Mouse (Mus musculus) neural tube, embryonic 13.5 days (tissue): ENCODE results near the gene Hdhd3. TPM values are rescaled to one million over a fixed set of nuclear protein-coding genes. Genes with fewer than 3 reads are reported as not detected.

Experiments
- ATAC-seq: fragments of 200-750 bp; cut with Nextera tagmentation; 2 replicates; pipeline ENCODE4 v1.8.0; 2017; ENCODE audit warnings: low read depth, mild to moderate bottlenecking, moderate TSS enrichment, moderate library complexity
- H3K27ac ChIP-seq: fragments of 300-500 bp; sonication (generic); replicated peaks from 2 replicates; pipeline ENCODE4 v1.5.1; 2015; ENCODE audit warnings: moderate library complexity, mild to moderate bottlenecking, inconsistent platforms
- H3K27me3 ChIP-seq: fragments of 300-500 bp; sonication (generic); 2 replicates; pipeline ENCODE4 v1.6.1; 2015; ENCODE audit warnings: mild to moderate bottlenecking, inconsistent platforms
- H3K36me3 ChIP-seq: fragments of 300-500 bp; sonication (generic); 2 replicates; pipeline ENCODE4 v1.6.1; 2015; ENCODE audit warnings: mild to moderate bottlenecking, inconsistent platforms
- H3K4me1 ChIP-seq: fragments of 300-500 bp; sonication (generic); replicated peaks from 2 replicates; pipeline ENCODE4 v1.6.1; 2015; ENCODE audit warnings: inconsistent platforms
- H3K4me2 ChIP-seq: fragments of 300-500 bp; sonication (generic); 2 replicates; pipeline ENCODE4 v1.6.1; 2015; ENCODE audit warnings: inconsistent platforms, mild to moderate bottlenecking, moderate library complexity
- H3K4me3 ChIP-seq: fragments of 300-500 bp; sonication (generic); 2 replicates; pipeline ENCODE4 v1.5.1; 2015; ENCODE audit warnings: mild to moderate bottlenecking, inconsistent platforms
- H3K9ac ChIP-seq: fragments of 300-500 bp; sonication (generic); 2 replicates; pipeline ENCODE4 v1.6.1; 2015; ENCODE audit warnings: moderate library complexity, mild to moderate bottlenecking, inconsistent platforms
- H3K9me3 ChIP-seq: fragments of 300-500 bp; sonication (generic); 2 replicates; pipeline ENCODE4 v1.6.1; 2016; ENCODE audit warnings: inconsistent platforms
- WGBS: fragments of 180-500 bp; shearing (Covaris S2); methylation state at CpG from one replicate; pipeline ENCODE4 v1.1.7; 2015; 5-methylcytosine and 5-hydroxymethylcytosine counted together
- polyA plus RNA-seq: library from polyadenylated mRNA; unstranded; fragments of >200 nt; fragmentation: Nextera tagmentation; extraction: Ambion mirVana; gene quantifications from 2 replicates; pipeline ENCODE4 v1.2.1, GENCODE M21; 2015

The Hdhd3 gene
- polyA plus RNA-seq, 1 experiment from 2014 or later: 14.2 TPM

DNA sequence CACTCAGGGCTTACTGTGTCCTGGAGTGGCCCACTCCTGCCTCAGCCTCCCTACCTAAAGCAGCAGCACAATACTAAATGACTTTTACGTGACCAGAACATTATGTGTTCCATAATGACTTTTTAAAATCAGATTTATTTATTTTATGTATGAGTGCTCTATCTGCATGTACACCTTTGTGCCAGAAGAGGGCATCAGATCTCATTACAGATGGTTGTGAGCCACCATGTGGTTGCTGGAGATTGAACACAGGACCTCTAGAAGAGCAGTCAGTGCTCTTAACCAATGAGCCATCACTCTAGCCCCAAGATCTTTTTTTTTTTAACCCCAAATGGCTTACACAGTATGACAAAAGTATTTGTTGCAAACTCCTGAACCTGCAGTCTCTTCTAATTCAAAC, 35.1 kb downstream of the Hdhd3 start:
- Histone ChIP-seq H3K36me3 (no peaks in the 10 kb centered on the region), H3K27ac (no peak overlapping the region), H3K9me3 (no peaks in the 10 kb centered on the region), H3K4me3 (no peak overlapping the region), H3K4me1 (peaks cover 6% of the 10 kb centered on the region), H3K27me3 (no peaks in the 10 kb centered on the region), H3K9ac (no peak overlapping the region), H3K4me2 (no peak overlapping the region)
- WGBS: 94% methylated on average over 1 of the region's 1 CpGs
- ATAC-seq: no peak

DNA sequence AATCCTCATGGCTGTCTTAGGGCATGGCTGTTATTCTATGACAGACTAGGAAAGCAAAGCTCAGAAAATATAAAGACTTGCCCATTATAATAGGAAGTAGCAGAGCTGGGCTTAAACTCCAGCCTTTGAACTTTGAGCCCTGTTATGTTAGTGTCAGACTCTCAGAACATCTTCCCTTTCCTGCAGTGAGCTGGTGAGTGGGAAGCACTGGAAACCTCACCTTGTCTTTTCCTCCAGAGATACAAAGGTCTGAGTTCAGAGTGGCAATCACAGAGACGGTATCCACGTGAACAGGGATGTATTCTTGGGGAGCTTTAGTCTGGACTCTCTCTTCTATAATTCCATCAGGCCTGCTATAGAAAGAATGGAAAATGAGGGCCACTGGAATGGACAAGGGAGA, 40.1 kb downstream of the Hdhd3 start:
- no peak overlapping the region for H3K9ac ChIP-seq
- H3K36me3 ChIP-seq: peaks cover 9% of the 10 kb centered on the region
- 0 out of 2 replicates have a peak, but pooled peaks cover 7% of the 10 kb centered on the region for H3K4me1 ChIP-seq
- WGBS: 85% methylated on average over 2 of the region's 2 CpGs
- no peaks in the 10 kb centered on the region for H3K27me3 ChIP-seq
- H3K27ac ChIP-seq: no peak overlapping the region
- no peak overlapping the region for H3K4me3 ChIP-seq
- no peak for ATAC-seq
- no peaks in the 10 kb centered on the region for H3K9me3 ChIP-seq
- H3K4me2 ChIP-seq: no peak overlapping the region

DNA sequence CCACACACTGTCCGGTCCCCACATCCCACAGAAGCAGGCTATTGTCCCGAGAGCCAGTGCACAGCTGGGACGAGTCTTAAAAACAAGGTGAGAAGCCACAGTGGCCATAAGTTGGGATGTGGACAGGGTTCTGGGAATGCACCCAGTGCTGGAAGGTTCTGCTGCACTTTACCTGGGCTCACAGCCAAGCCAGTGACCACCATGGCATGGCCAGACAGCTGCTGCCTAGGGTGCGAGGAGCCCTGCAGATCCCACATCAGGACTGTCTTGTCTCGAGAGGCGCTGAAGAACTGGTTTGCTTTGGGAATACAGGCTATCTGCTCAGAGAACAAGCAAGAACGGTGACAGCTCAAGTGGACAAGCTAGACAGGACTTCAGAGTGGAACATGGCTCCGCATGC, 42.9 kb downstream of the Hdhd3 start:
- Histone ChIP-seq H3K27me3 (no peaks in the 10 kb centered on the region), H3K9ac (no peak overlapping the region), H3K36me3 (peaks cover 9% of the 10 kb centered on the region), H3K4me1 (0 out of 2 replicates have a peak, but pooled peaks cover 7% of the 10 kb centered on the region), H3K4me2 (no peak overlapping the region), H3K4me3 (no peak overlapping the region), H3K27ac (no peak overlapping the region), H3K9me3 (no peaks in the 10 kb centered on the region)
- no peak for ATAC-seq
- 91% methylated on average over 8 of the region's 8 CpGs for WGBS

DNA sequence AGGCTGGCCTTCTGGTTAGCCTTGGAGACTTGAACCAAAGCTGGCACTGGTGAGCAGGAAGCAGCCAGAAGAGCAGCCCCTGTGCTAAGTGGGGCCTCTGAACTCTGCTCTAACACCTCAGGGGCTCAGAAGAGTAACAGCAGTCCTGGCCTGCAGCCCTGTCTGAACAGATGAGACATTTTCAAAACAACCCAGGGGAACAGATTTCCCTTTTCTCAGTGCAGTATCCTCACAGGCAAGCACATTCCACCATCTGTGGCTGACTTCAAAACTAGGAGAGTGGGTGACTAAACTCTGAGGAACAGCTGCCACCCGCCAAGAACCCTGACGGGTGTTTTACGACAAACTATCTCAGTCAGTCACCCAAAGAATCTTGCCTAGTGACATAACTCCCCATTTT, 44.2 kb downstream of the Hdhd3 start:
- no peak overlapping the region for H3K27ac ChIP-seq
- H3K9ac ChIP-seq: no peak overlapping the region
- no peak overlapping the region for H3K4me3 ChIP-seq
- 0 out of 2 replicates have a peak, but pooled peaks cover 7% of the 10 kb centered on the region for H3K4me1 ChIP-seq
- H3K4me2 ChIP-seq: no peak overlapping the region
- peaks cover 9% of the 10 kb centered on the region for H3K36me3 ChIP-seq
- H3K27me3 ChIP-seq: no peaks in the 10 kb centered on the region
- no peak for ATAC-seq
- H3K9me3 ChIP-seq: no peaks in the 10 kb centered on the region
- 80% methylated on average over 3 of the region's 3 CpGs for WGBS

DNA sequence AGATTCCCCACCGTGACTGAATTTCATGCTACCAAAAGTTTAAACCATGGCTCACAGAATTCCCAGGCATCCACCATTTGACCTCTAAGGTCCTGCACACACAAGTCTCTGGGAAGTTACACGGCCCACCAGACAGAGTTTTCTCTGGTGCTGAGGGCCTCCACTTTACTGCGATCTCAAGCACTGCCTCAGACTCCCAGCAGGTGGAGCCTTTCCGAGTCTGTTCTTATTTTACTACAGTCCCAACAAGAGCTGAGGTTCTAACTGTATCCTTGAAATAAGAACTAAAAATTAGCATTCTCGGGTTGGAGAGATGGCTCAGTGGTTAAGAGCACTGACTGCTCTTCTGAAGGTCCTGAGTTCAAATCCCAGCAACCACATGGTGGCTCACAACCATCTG, 48.3 kb downstream of the Hdhd3 start:
- Histone ChIP-seq H3K27ac (no peak overlapping the region), H3K27me3 (no peaks in the 10 kb centered on the region), H3K4me1 (0 out of 2 replicates have a peak, but pooled peaks cover 7% of the 10 kb centered on the region), H3K36me3 (no peaks in the 10 kb centered on the region), H3K9me3 (no peaks in the 10 kb centered on the region), H3K4me3 (no peak overlapping the region), H3K4me2 (no peak overlapping the region), H3K9ac (no peak overlapping the region)
- peak; percentile 47; the same call in 1 of the 2 replicates for ATAC-seq
- 61% methylated on average over 5 of the region's 5 CpGs for WGBS

Other genes starting within 250 kb of the Hdhd3 start
- 17.7 and 18.1 TPM in 2 replicates for gene Slc31a2, start 240.9 kb downstream of the Hdhd3 start, polyA plus RNA-seq
- 24.8 and 24.9 TPM in 2 replicates for gene Fkbp15, start 142.9 kb downstream of the Hdhd3 start, polyA plus RNA-seq
- gene Slc31a1, start 142.7 kb downstream of the Hdhd3 start, polyA plus RNA-seq: 34.6 and 35.0 TPM in 2 replicates
- gene Cdc26, start 94.8 kb downstream of the Hdhd3 start, polyA plus RNA-seq: 98.8 and 108 TPM in 2 replicates
- gene Prpf4, start 94.7 kb downstream of the Hdhd3 start, polyA plus RNA-seq: 17.1 and 17.9 TPM in 2 replicates
- 0.18 TPM in 1 of 2 replicates, not detected in the other for gene Rnf183, start 68.2 kb downstream of the Hdhd3 start, polyA plus RNA-seq
- gene Wdr31, start 32.6 kb downstream of the Hdhd3 start, polyA plus RNA-seq: 5.7 and 6.8 TPM in 2 replicates
- 0.74 and 0.80 TPM in 2 replicates for gene Bspry, start 23.4 kb downstream of the Hdhd3 start, polyA plus RNA-seq
- 49.8 and 58.8 TPM in 2 replicates for gene Alad, start 16.5 kb upstream of the Hdhd3 start, polyA plus RNA-seq
- 61.8 and 63.1 TPM in 2 replicates for gene Pole3, start 21.6 kb upstream of the Hdhd3 start, polyA plus RNA-seq
- gene 4933430I17Rik, start 21.9 kb upstream of the Hdhd3 start, polyA plus RNA-seq: 0.70 and 0.87 TPM in 2 replicates
- 71.4 and 79.0 TPM in 2 replicates for gene Rgs3, start 56.4 kb upstream of the Hdhd3 start, polyA plus RNA-seq